Mouse (Mus musculus) intestine, postnatal 0 days (tissue): ENCODE results near the gene Larp6. TPM values are rescaled to one million over a fixed set of nuclear protein-coding genes. Genes with fewer than 3 reads are reported as not detected.

Source experiments
- ATAC-seq: fragments of 200-750 bp; cut with Nextera tagmentation; 2 replicates; pipeline ENCODE4 v1.8.0; 2017; ENCODE audit warnings: mild to moderate bottlenecking, moderate TSS enrichment, moderate library complexity
- H3K27ac ChIP-seq: fragments of 300-500 bp; sonication (generic); 2 replicates; pipeline ENCODE4 v1.5.1; 2014; ENCODE audit warnings: mild to moderate bottlenecking, low read depth, low read length, moderate library complexity
- H3K27me3 ChIP-seq: fragments of 300-500 bp; sonication (generic); replicated peaks from 2 replicates; pipeline ENCODE4 v1.6.1; 2014; ENCODE audit warnings: low read length, mixed read lengths; ENCODE audit not compliant: control insufficient read depth, insufficient read depth
- H3K36me3 ChIP-seq: fragments of 300-500 bp; sonication (generic); 2 replicates; pipeline ENCODE4 v1.6.1; 2014; ENCODE audit warnings: mild to moderate bottlenecking, moderate library complexity; ENCODE audit not compliant: control insufficient read depth, insufficient read depth
- H3K4me1 ChIP-seq: fragments of 300-500 bp; sonication (generic); replicated peaks from 2 replicates; pipeline ENCODE4 v1.6.1; 2014; ENCODE audit warnings: antibody characterized with exemption, low read length, mixed read lengths; ENCODE audit not compliant: control insufficient read depth, insufficient read depth
- H3K4me2 ChIP-seq: fragments of 300-500 bp; sonication (generic); replicated peaks from 2 replicates; pipeline ENCODE4 v1.6.1; 2014; ENCODE audit warnings: low read depth, mild to moderate bottlenecking, moderate library complexity
- H3K4me3 ChIP-seq: fragments of 300-500 bp; sonication (generic); 2 replicates; pipeline ENCODE4 v1.5.1; 2014; ENCODE audit warnings: low read depth, low read length
- H3K9ac ChIP-seq: fragments of 300-500 bp; sonication (generic); 2 replicates; pipeline ENCODE4 v1.6.1; 2014; ENCODE audit warnings: mild to moderate bottlenecking, low read depth, low read length
- H3K9me3 ChIP-seq: fragments of 300-500 bp; sonication (generic); 2 replicates; pipeline ENCODE4 v1.6.1; 2016; ENCODE audit warnings: mixed run types; ENCODE audit not compliant: control insufficient read depth
- CTCF ChIP-seq: sonication (generic); IDR thresholded peaks from 2 replicates; pipeline ENCODE4 v1.5.1; 2016; ENCODE audit warnings: low read depth, mild to moderate bottlenecking, control low read depth, antibody characterized with exemption, moderate library complexity
- WGBS: fragments of 180-500 bp; shearing (Covaris S2); extraction: QIAGEN DNeasy Blood & Tissue Kit; methylation state at CpG from one replicate; pipeline ENCODE4 v1.1.7; 2014; 5-methylcytosine and 5-hydroxymethylcytosine counted together
- polyA plus RNA-seq: library from polyadenylated mRNA; unstranded; fragments of >200 nt; fragmentation: Nextera tagmentation; extraction: Ambion mirVana; gene quantifications from 2 replicates; pipeline ENCODE4 v1.2.1, GENCODE M21; 2015

Larp6 gene
- polyA plus RNA-seq, 1 experiment from 2014 or later, result 1.2 TPM

DNA sequence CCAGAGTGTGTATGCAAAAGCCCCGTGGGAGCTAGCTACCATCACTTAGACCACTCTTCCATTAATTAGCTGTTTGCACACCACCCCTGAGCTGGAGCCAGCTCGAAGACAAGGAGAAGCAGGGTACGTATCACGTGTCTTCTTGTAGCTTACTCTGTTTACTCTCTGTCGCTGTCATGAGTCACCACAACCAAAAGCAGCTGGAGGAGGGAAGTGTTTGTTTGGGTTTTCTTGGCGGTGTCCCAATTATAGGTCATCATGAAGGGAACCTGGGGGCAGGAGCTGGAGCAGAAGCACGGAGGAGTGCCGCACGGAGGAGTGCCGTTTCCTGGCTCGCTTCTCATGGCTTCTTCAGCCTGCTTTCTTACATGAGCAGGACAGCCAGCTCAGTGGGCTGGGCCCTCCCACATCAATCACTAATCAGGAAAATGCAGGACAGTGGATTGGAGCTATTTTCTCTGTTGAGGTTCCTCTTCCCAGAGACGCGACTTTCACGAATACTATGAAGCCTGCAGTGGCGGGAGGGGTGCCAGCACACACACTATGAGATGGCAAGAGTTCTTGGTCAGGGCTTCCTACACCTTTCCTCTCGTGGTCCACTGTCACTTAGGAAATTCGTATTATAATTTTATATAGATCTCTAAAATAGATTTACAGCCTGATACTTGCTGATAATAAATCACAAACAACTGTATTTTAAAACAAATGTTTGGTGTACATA lies 30.6 kb downstream of the Larp6 start:
- 25% methylated on average over 17 of the region's 17 CpGs for WGBS
- Histone ChIP-seq H3K4me2 (peak overlapping the region; percentile 53), H3K27ac (no peak overlapping the region), H3K27me3 (no peaks in the 10 kb centered on the region), H3K9me3 (no peaks in the 10 kb centered on the region), H3K4me1 (no peaks in the 10 kb centered on the region; the same call in 1 of the 2 replicates), H3K9ac (no peak overlapping the region), H3K36me3 (no peaks in the 10 kb centered on the region), H3K4me3 (peak overlapping the region; percentile 20)
- peak; percentile 34; the same call in 1 of the 2 replicates for ATAC-seq
- TF ChIP-seq CTCF, result no peak

DNA sequence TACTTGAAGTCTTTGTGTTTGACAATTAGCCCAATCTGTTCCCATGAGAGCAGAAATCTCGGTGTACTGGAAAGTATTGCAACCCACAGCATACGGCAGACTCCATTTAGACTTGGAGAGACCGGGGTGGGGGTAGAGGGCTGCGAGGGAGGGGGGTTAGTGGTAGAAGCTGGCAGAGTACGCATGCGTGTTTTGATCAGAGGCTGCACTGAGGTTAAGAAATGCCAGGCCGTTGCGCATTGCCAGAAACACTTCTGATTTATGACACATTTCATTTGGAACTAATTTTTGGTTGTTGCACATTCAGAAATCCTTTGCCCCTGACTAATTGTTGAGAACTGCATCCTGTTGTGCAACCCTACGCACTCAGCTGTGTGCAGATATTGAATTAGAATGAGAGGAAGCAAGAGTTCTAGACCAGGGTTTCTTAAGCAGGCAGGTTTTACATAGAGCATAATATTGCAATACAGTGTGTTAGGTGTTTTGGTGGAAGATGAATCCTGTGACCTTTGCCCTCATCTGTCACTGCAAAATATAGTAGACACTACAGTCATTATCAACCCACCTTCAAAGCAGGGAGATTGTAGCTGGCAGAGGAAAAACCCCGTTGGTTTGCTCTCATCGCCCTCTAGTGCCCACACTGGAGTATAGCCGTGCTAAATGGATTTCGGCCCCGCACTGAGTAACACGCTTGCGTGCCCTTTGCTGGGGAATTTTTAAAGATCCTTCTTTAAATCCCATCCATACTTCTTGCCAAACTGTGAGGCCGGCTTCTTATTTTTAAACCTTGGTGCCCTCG lies 31.6 kb downstream of the Larp6 start:
- H3K9me3 ChIP-seq, result no peaks in the 10 kb centered on the region
- H3K36me3 ChIP-seq, result no peaks in the 10 kb centered on the region
- no peaks in the 10 kb centered on the region for H3K27me3 ChIP-seq
- H3K4me1 ChIP-seq, result no peaks in the 10 kb centered on the region; the same call in 1 of the 2 replicates
- no peak overlapping the region for H3K9ac ChIP-seq
- no peak for ATAC-seq
- no peak overlapping the region for H3K4me2 ChIP-seq
- H3K27ac ChIP-seq, result no peak overlapping the region
- H3K4me3 ChIP-seq, result no peak overlapping the region
- peak; percentile 88 for TF ChIP-seq CTCF
- WGBS, result 48% methylated on average over 18 of the region's 18 CpGs

DNA sequence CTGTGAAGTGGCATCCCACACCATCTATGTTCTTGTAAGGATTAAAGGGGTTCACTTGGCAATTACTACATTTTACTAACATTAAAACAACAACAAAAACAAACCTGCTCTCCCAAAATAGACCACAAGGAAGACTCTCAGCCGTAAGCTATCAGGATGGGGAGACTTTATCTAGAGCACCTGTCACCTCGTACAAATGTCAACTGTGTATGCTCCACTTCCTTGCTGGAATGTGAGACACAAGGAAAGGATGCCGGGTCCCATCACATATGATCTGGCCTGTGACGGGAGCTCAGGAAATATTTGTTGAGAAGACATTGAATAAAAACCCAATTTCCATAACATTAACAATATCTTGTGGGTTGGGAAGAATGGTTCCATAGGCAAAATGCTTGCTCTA lies 32.2 kb downstream of the Larp6 start:
- 56% methylated on average over 4 of the region's 4 CpGs for WGBS
- no peaks in the 10 kb centered on the region for H3K9me3 ChIP-seq
- no peak for TF ChIP-seq CTCF
- no peaks in the 10 kb centered on the region for H3K27me3 ChIP-seq
- H3K36me3 ChIP-seq, result no peaks in the 10 kb centered on the region
- H3K9ac ChIP-seq, result no peak overlapping the region
- no peak overlapping the region for H3K27ac ChIP-seq
- no peak overlapping the region for H3K4me2 ChIP-seq
- ATAC-seq, result no peak
- H3K4me3 ChIP-seq, result no peak overlapping the region
- no peaks in the 10 kb centered on the region; the same call in 1 of the 2 replicates for H3K4me1 ChIP-seq

DNA sequence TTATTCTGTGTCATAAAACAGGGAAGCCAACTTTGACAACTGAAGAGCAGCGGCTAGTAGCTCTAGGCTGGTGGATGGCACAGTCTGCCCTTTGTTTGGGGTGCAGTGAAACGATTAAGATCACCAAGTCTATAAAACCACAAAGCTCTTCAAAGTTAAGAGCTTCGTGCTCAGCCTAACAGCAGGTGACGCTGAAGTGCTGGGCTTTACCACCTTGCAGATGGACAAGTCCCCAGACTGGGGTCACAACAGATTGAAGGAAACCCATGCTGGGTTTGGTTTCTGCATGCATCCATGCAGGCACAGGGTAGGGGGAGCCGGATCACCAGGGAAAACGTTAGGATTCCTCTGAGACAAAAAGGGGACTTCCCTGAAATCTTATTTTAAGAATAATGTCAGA lies 33.8 kb downstream of the Larp6 start:
- Histone ChIP-seq H3K36me3 (no peaks in the 10 kb centered on the region), H3K27ac (no peak overlapping the region), H3K4me1 (peaks cover 3% of the 10 kb centered on the region; the same call in 1 of the 2 replicates), H3K4me3 (no peak overlapping the region), H3K9me3 (no peaks in the 10 kb centered on the region), H3K4me2 (no peak overlapping the region), H3K27me3 (no peaks in the 10 kb centered on the region), H3K9ac (no peak overlapping the region)
- peak; percentile 55 for TF ChIP-seq CTCF
- 27% methylated on average over 6 of the region's 6 CpGs for WGBS
- ATAC-seq, result peak; percentile 17; the same call in 1 of the 2 replicates

DNA sequence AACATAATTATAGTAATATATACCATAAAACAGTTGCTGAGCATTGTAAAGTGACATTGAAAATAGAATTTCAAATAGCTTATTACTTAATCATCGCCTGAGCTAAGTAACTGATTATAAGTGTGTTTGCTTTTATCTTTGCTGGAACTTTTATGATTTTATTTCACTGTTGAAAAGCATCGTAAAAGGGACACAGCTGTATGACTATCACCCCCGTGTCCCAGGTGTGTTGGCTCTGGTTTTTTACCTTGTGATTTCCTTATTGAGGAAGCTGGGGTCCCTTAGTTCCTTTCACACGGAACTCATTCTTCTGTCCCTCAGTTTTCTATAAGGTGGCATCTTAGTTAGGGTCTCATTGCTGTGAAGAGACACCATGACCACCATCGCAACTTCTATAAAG lies 34.9 kb downstream of the Larp6 start:
- Histone ChIP-seq H3K27ac (no peak overlapping the region; the same call in 1 of the 2 replicates), H3K36me3 (no peaks in the 10 kb centered on the region), H3K4me1 (peaks cover 3% of the 10 kb centered on the region; the same call in 1 of the 2 replicates), H3K27me3 (no peaks in the 10 kb centered on the region), H3K9ac (no peak overlapping the region), H3K9me3 (no peaks in the 10 kb centered on the region), H3K4me2 (no peak overlapping the region), H3K4me3 (no peak overlapping the region)
- 50% methylated on average over 5 of the region's 5 CpGs for WGBS
- peak; percentile 67 for ATAC-seq
- TF ChIP-seq CTCF, result no peak

DNA sequence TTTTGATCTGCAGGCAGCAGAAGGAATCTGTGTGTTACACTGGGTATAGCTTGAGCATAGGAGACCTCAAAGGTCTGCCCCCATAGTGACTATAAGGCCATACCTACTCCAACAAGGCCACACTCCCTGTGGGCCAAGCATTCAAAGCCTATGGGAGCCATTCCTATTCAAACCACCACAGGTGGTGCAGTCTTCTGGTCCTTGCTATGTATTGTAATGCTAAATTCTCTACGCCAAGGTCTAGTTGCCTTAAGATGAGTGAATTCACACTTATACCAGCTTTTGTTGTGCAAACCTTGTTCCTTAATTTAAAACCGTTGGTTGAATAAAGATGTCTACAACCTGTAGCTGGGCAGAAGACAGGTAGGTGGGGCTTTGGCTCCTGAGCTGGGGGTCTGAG lies 35.4 kb downstream of the Larp6 start:
- H3K27ac ChIP-seq, result no peak overlapping the region; the same call in 1 of the 2 replicates
- no peak overlapping the region for H3K4me3 ChIP-seq
- H3K4me2 ChIP-seq, result no peak overlapping the region
- no peaks in the 10 kb centered on the region for H3K9me3 ChIP-seq
- H3K4me1 ChIP-seq, result 0 out of 2 replicates have a peak, but pooled peaks cover 3% of the 10 kb centered on the region
- ATAC-seq, result no peak
- no peak overlapping the region for H3K9ac ChIP-seq
- 89% methylated on average over 2 of the region's 2 CpGs for WGBS
- H3K36me3 ChIP-seq, result no peaks in the 10 kb centered on the region
- no peaks in the 10 kb centered on the region for H3K27me3 ChIP-seq
- TF ChIP-seq CTCF, result no peak
